Mouse (Mus musculus): ENCODE data around the gene Acp1.

The Acp1 gene

GRCm38 (mm10) chr12:30864347-30864746 is 47.0 kb downstream of the Acp1 start:
- no peak for DNase-seq (ENCODE audit: low spot score in 2 of 2)

- DNase-seq (ENCODE audit: low spot score in 2 of 2) = no peak
Observed at GRCm38 (mm10) chr12:30856172-30856571, 55.2 kb downstream of the Acp1 start.

GRCm38 (mm10) chr12:30855442-30856159 is 55.8 kb downstream of the Acp1 start:
- DNase-seq (ENCODE audit: low spot score in 2 of 2) = no peak

- no peak for DNase-seq (ENCODE audit: low spot score in 2 of 2)
Observed at GRCm38 (mm10) chr12:30851871-30852270, 59.5 kb downstream of the Acp1 start.

- DNase-seq (ENCODE audit: low spot score in 2 of 2) = peak; percentile 11 to 15
Observed at GRCm38 (mm10) chr12:30850902-30851301, 60.5 kb downstream of the Acp1 start.

- DNase-seq (ENCODE audit: low spot score in 2 of 2) = no peak
Observed at GRCm38 (mm10) chr12:30848521-30848920, 62.9 kb downstream of the Acp1 start.
